13 mouse cellular contexts compared by ENCODE assay signal in genomic region chr2:124740848-124741247, GRCm38 (mm10).
A peak's percentile ranks its signal among the peaks of the same experiment; 100 is the strongest.
DNase-seq lines count a peak whose midpoint lies in the region; ATAC-seq and TF ChIP-seq lines count a peak whose summit lies in the region.
"Had no signal": no experiment of that assay in that cellular context is flagged by ENCODE, and none has a peak within 500 bp of the region (broad histone marks: within the 10 kb centered on the region; RNA-seq: fewer than 3 reads in every experiment).

No protein-coding gene starts in this region.

- H3K9me3 ChIP-seq in kidney, embryonic 14.5 days (ENCODE audit: control insufficient read depth, low read length) = no peaks in the 10 kb centered on the region
- no peaks in the 10 kb centered on the region for H3K9me3 ChIP-seq in embryonic facial prominence, embryonic 13.5 days
- no peaks in the 10 kb centered on the region for H3K9me3 ChIP-seq in neural tube, embryonic 15.5 days (replicated peaks)
- H3K9me3 ChIP-seq: stomach, embryonic 15.5 days had no signal

- WGBS in kidney, adult 2 months = 38% methylated on average over 13 of the region's 13 CpGs
- 67% methylated on average over 13 of the region's 13 CpGs for WGBS in kidney, embryonic 14.5 days
- 34% methylated on average over 13 of the region's 13 CpGs for WGBS in embryonic facial prominence, embryonic 13.5 days
- 55% methylated on average over 13 of the region's 13 CpGs for WGBS in neural tube, embryonic 15.5 days

- peak; percentile 22 for DNase-seq in kidney, adult 2 months
- DNase-seq in heart, postnatal 10 days = peak; percentile 27 to 29
- DNase-seq in urinary bladder, adult 2 months (ENCODE audit: low spot score) = no peak
- DNase-seq: forebrain, postnatal 0 days; kidney, postnatal 4 days had no signal

- no peak overlapping the region for H3K4me2 ChIP-seq in kidney, embryonic 14.5 days (replicated peaks; ENCODE audit: low read depth, low read length)
- H3K4me2 ChIP-seq in embryonic facial prominence, embryonic 13.5 days = peak overlapping the region; percentile 35
- H3K4me2 ChIP-seq in neural tube, embryonic 15.5 days = no peak overlapping the region
- H3K4me2 ChIP-seq: hindbrain, embryonic 14.5 days; stomach, embryonic 15.5 days had no signal

- no peak for TF ChIP-seq POLR2A in kidney, adult 2 months (IDR thresholded peaks at IDR 0.05; ENCODE audit: low read depth, low read length)

- no peak overlapping the region for H3K27ac ChIP-seq in kidney, adult 2 months (ENCODE audit: insufficient read depth, low read depth, low read length)
- no peak overlapping the region for H3K27ac ChIP-seq in kidney, embryonic 14.5 days (ENCODE audit: low read depth, low read length)
- H3K27ac ChIP-seq in embryonic facial prominence, embryonic 13.5 days = peak overlapping the region; percentile 48; the same call in 1 of the 2 replicates
- no peak overlapping the region for H3K27ac ChIP-seq in neural tube, embryonic 15.5 days (replicated peaks)
- H3K27ac ChIP-seq: hindbrain, embryonic 14.5 days; stomach, embryonic 15.5 days had no signal

- no peak overlapping the region for H3K9ac ChIP-seq in kidney, embryonic 14.5 days (ENCODE audit: low read depth, low read length)
- H3K9ac ChIP-seq in embryonic facial prominence, embryonic 13.5 days = no peak overlapping the region
- H3K9ac ChIP-seq in neural tube, embryonic 15.5 days (replicated peaks) = no peak overlapping the region
- H3K9ac ChIP-seq: forebrain, postnatal 0 days; hindbrain, embryonic 14.5 days; stomach, embryonic 15.5 days had no signal

- H3K36me3 ChIP-seq in kidney, adult 2 months (ENCODE audit: control insufficient read depth, insufficient read depth, low read length) = no peaks in the 10 kb centered on the region
- no peaks in the 10 kb centered on the region for H3K36me3 ChIP-seq in kidney, embryonic 14.5 days (ENCODE audit: control insufficient read depth, insufficient read depth, low read length)
- H3K36me3 ChIP-seq in embryonic facial prominence, embryonic 13.5 days = no peaks in the 10 kb centered on the region
- H3K36me3 ChIP-seq in neural tube, embryonic 15.5 days = no peaks in the 10 kb centered on the region
- H3K36me3 ChIP-seq: stomach, embryonic 15.5 days had no signal

- no peak overlapping the region for H3K4me3 ChIP-seq in kidney, adult 2 months (ENCODE audit: insufficient read depth, low read depth, low read length)
- H3K4me3 ChIP-seq in kidney, embryonic 14.5 days (ENCODE audit: low read length) = no peak overlapping the region
- H3K4me3 ChIP-seq in embryonic facial prominence, embryonic 13.5 days = no peak overlapping the region
- no peak overlapping the region for H3K4me3 ChIP-seq in neural tube, embryonic 15.5 days (replicated peaks)
- H3K4me3 ChIP-seq: stomach, embryonic 15.5 days had no signal

- no peaks in the 10 kb centered on the region for H3K4me1 ChIP-seq in kidney, adult 2 months (ENCODE audit: control insufficient read depth, insufficient read depth, low read length)
- H3K4me1 ChIP-seq in kidney, embryonic 14.5 days (ENCODE audit: control insufficient read depth, insufficient read depth, low read length) = no peaks in the 10 kb centered on the region
- peaks cover 12% of the 10 kb centered on the region for H3K4me1 ChIP-seq in embryonic facial prominence, embryonic 13.5 days
- peaks cover 16% of the 10 kb centered on the region for H3K4me1 ChIP-seq in neural tube, embryonic 15.5 days
- H3K4me1 ChIP-seq: stomach, embryonic 15.5 days had no signal

- TF ChIP-seq CTCF in kidney, adult 2 months (conservative IDR thresholded peaks at IDR 0.05; ENCODE audit: insufficient read depth, insufficient read length, low read depth, low read length) = no peak

- H3K27me3 ChIP-seq in kidney, adult 2 months (replicated peaks; ENCODE audit: control insufficient read depth, insufficient read depth, low read length) = no peaks in the 10 kb centered on the region
- H3K27me3 ChIP-seq in kidney, embryonic 14.5 days (ENCODE audit: control insufficient read depth, insufficient read depth, low read length) = no peaks in the 10 kb centered on the region
- no peaks in the 10 kb centered on the region; the same call in 1 of the 2 replicates for H3K27me3 ChIP-seq in embryonic facial prominence, embryonic 13.5 days
- H3K27me3 ChIP-seq in neural tube, embryonic 15.5 days (replicated peaks) = no peaks in the 10 kb centered on the region
- H3K27me3 ChIP-seq: CH12.LX; stomach, embryonic 15.5 days had no signal

- intact Hi-C loops in heart, postnatal 10 days (cut with DNase I) = loop anchor here (1.0 to 5.0 kb wide), 3 partner anchors 117 to 186 kb away; no protein-coding TSS in a partner anchor

- ATAC-seq in kidney, embryonic 14.5 days (ENCODE audit: low FRiP score, low TSS enrichment) = no peak
- peak; percentile 39 for ATAC-seq in CD4-positive, CD25-positive, alpha-beta regulatory T cell, adult 4 months
- ATAC-seq in embryonic facial prominence, embryonic 13.5 days (ENCODE audit: insufficient number of reproducible peaks, insufficient read depth, low FRiP score, low TSS enrichment, low read depth) = no peak
- ATAC-seq in cerebellum, adult (ENCODE audit: insufficient number of reproducible peaks, low FRiP score, low TSS enrichment) = no peak
- ATAC-seq in neural tube, embryonic 15.5 days (ENCODE audit: low FRiP score) = no peak
- ATAC-seq: forebrain, postnatal 0 days had no signal
